Mouse (Mus musculus) stomach, embryonic 14.5 days (tissue): ENCODE measurements around the gene Zfp428. TPM values are rescaled to one million over a fixed set of nuclear protein-coding genes. Genes with fewer than 3 reads are reported as not detected.

ENCODE experiments used
- ATAC-seq: fragments of 200-750 bp; cut with Nextera tagmentation; 2 replicates; pipeline ENCODE4 v1.8.0; 2017; ENCODE audit warnings: low read depth, moderate TSS enrichment; ENCODE audit not compliant: insufficient number of reproducible peaks, insufficient read depth, low FRiP score
- H3K27ac ChIP-seq: fragments of 300-500 bp; sonication (generic); 2 replicates; pipeline ENCODE4 v1.5.1; 2014; ENCODE audit warnings: mild to moderate bottlenecking, low read length, moderate library complexity, mixed read lengths
- H3K27me3 ChIP-seq: fragments of 300-500 bp; sonication (generic); 2 replicates; pipeline ENCODE4 v1.6.1; 2014; ENCODE audit warnings: low read length, control low read depth, mixed read lengths; ENCODE audit not compliant: control insufficient read depth, insufficient read depth
- H3K36me3 ChIP-seq: fragments of 300-500 bp; sonication (generic); 2 replicates; pipeline ENCODE4 v1.6.1; 2014; ENCODE audit warnings: mild to moderate bottlenecking, control low read depth, low read length, moderate library complexity, mixed read lengths; ENCODE audit not compliant: control insufficient read depth, insufficient read depth
- H3K4me1 ChIP-seq: fragments of 300-500 bp; sonication (generic); 2 replicates; pipeline ENCODE4 v1.6.1; 2014; ENCODE audit warnings: low read length, control low read depth, mixed read lengths; ENCODE audit not compliant: control insufficient read depth, insufficient read depth
- H3K4me2 ChIP-seq: fragments of 300-500 bp; sonication (generic); replicated peaks from 2 replicates; pipeline ENCODE4 v1.6.1; 2014; ENCODE audit warnings: low read depth, low read length, control low read depth
- H3K4me3 ChIP-seq: fragments of 300-500 bp; sonication (generic); 2 replicates; pipeline ENCODE4 v1.5.1; 2014; ENCODE audit warnings: low read depth, low read length, control low read depth
- H3K9ac ChIP-seq: fragments of 300-500 bp; sonication (generic); replicated peaks from 2 replicates; pipeline ENCODE4 v1.6.1; 2014; ENCODE audit warnings: low read depth, mild to moderate bottlenecking, control low read depth, low read length, moderate library complexity, mixed read lengths
- H3K9me3 ChIP-seq: fragments of 300-500 bp; sonication (generic); 2 replicates; pipeline ENCODE4 v1.6.1; 2016; ENCODE audit warnings: low read depth, low read length, control low read depth; ENCODE audit not compliant: control insufficient read depth
- WGBS: fragments of 180-500 bp; shearing (Covaris S2); extraction: QIAGEN DNeasy Blood & Tissue Kit; methylation state at CpG from one replicate; pipeline ENCODE4 v1.1.7; 2014; 5-methylcytosine and 5-hydroxymethylcytosine counted together
- polyA plus RNA-seq: library from polyadenylated mRNA; unstranded; fragments of >200 nt; fragmentation: Nextera tagmentation; extraction: Ambion mirVana; gene quantifications from 2 replicates; pipeline ENCODE4 v1.2.1, GENCODE M21; 2014

The Zfp428 gene
- polyA plus RNA-seq, 1 experiment from 2014 or later: 28.5 TPM

DNA sequence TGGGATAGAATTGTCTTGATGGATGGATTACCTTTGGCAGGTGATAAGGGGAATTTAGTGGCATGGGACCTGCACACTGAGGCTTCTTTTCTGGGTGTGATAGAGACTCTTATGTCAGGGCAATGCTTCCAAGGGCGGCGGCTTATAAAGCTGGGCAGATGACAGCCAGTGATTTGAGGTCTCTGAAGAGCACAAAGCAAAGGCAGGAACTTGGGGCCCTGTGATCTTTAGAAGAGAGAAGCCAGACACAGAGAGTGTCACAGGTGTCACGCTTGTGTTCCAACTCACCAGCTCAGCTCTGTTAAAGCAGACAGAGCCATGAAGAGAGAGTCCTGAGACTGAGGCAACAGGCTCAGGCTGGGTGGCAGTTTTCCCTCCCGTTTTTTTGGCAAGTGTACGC, 38.9 kb upstream of the Zfp428 start:
- no peak for ATAC-seq
- H3K27ac ChIP-seq: no peak overlapping the region
- H3K4me2 ChIP-seq: no peak overlapping the region
- no peaks in the 10 kb centered on the region for H3K36me3 ChIP-seq
- H3K4me1 ChIP-seq: peaks cover 3% of the 10 kb centered on the region; the same call in 1 of the 2 replicates
- H3K27me3 ChIP-seq: no peaks in the 10 kb centered on the region
- no peak overlapping the region for H3K4me3 ChIP-seq
- 84% methylated on average over 5 of the region's 5 CpGs for WGBS
- no peak overlapping the region for H3K9ac ChIP-seq
- H3K9me3 ChIP-seq: peaks cover 5% of the 10 kb centered on the region; the same call in 1 of the 2 replicates

GRCm38 (mm10) chr7:24469126-24469525, 37.7 kb upstream of the Zfp428 start:
- 92% methylated on average over 3 of the region's 3 CpGs for WGBS
- no peak for ATAC-seq

DNA sequence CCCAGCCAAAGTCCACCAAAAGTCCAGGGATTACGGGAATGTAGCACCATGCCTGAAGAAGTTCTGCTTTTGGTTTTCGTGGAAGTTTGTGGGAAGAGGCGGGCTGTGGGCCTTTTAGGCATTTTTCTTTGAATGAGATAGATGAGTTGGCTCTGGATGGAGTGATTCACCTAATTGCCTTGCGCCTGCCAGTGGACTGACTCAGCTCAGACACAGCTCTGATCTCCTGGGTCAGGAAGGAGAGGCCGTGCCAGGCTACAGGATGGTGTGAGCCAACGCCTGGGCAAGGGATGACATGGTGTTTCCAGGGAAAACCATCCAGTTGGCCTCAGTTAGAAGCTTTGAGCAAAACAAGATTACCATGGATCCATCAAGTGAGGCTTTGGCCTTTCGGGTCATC, 36.5 kb upstream of the Zfp428 start:
- H3K9ac ChIP-seq: no peak overlapping the region
- no peak overlapping the region for H3K4me3 ChIP-seq
- H3K4me2 ChIP-seq: no peak overlapping the region
- no peaks in the 10 kb centered on the region for H3K36me3 ChIP-seq
- no peaks in the 10 kb centered on the region for H3K4me1 ChIP-seq
- H3K9me3 ChIP-seq: peaks cover 5% of the 10 kb centered on the region; the same call in 1 of the 2 replicates
- no peaks in the 10 kb centered on the region for H3K27me3 ChIP-seq
- no peak for ATAC-seq
- WGBS: 90% methylated on average over 7 of the region's 7 CpGs
- H3K27ac ChIP-seq: no peak overlapping the region

More at GRCm38 (mm10) chr7:24469126-24469525, 37.7 kb upstream of the Zfp428 start:
- Histone ChIP-seq H3K9ac (no peak overlapping the region), H3K36me3 (no peaks in the 10 kb centered on the region), H3K4me3 (no peak overlapping the region), H3K9me3 (peaks cover 5% of the 10 kb centered on the region; the same call in 1 of the 2 replicates), H3K27me3 (no peaks in the 10 kb centered on the region), H3K27ac (no peak overlapping the region), H3K4me2 (no peak overlapping the region), H3K4me1 (no peaks in the 10 kb centered on the region)

GRCm38 (mm10) chr7:24472442-24472841, 34.4 kb upstream of the Zfp428 start:
- H3K4me1 ChIP-seq: no peaks in the 10 kb centered on the region
- 83% methylated on average over 6 of the region's 6 CpGs for WGBS

GRCm38 (mm10) chr7:24472937-24473336, 33.9 kb upstream of the Zfp428 start:
- no peaks in the 10 kb centered on the region for H3K27me3 ChIP-seq
- no peak overlapping the region for H3K27ac ChIP-seq
- H3K9me3 ChIP-seq: peaks cover 5% of the 10 kb centered on the region; the same call in 1 of the 2 replicates
- ATAC-seq: no peak
- 78% methylated on average over 7 of the region's 7 CpGs for WGBS
- no peak overlapping the region for H3K9ac ChIP-seq
- H3K36me3 ChIP-seq: no peaks in the 10 kb centered on the region
- no peak overlapping the region for H3K4me2 ChIP-seq
- no peaks in the 10 kb centered on the region for H3K4me1 ChIP-seq
- no peak overlapping the region for H3K4me3 ChIP-seq

More at GRCm38 (mm10) chr7:24472442-24472841, 34.4 kb upstream of the Zfp428 start:
- Histone ChIP-seq H3K9me3 (peaks cover 5% of the 10 kb centered on the region; the same call in 1 of the 2 replicates), H3K27ac (no peak overlapping the region), H3K27me3 (no peaks in the 10 kb centered on the region), H3K4me3 (no peak overlapping the region), H3K36me3 (no peaks in the 10 kb centered on the region), H3K4me2 (no peak overlapping the region), H3K9ac (no peak overlapping the region)
- ATAC-seq: no peak

DNA sequence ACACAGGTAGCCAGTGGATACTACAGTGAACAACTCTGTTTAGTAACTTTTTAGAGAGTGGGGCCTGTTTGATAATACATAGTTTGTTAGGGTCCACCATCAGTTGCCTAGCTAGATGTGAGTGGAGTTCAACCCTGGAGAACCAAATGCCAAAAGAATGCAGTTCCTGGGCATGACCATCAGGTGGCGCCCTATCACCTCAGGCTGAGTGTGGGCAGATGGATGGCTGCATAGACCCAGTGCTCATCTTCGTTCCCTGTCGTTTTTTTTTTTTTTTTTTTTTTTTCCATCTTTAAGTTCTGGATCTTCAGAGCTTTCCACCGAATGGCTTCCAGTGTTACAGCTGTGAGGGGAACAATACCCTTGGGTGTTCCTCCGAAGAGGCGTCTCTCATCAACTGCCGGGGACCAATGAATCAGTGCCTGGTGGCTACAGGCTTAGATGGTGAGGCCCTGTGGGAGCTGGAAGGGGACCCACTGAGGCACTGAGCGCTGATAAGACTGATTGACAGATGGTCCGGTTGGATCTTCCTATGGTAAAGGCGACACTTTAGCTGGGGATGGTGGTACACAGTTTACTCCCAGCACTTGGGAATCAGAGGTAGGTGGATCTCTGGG, 32.8 kb upstream of the Zfp428 start:
- Histone ChIP-seq H3K9ac (no peak overlapping the region), H3K36me3 (no peaks in the 10 kb centered on the region), H3K4me3 (no peak overlapping the region), H3K4me2 (no peak overlapping the region), H3K27ac (no peak overlapping the region), H3K4me1 (no peaks in the 10 kb centered on the region), H3K27me3 (no peaks in the 10 kb centered on the region), H3K9me3 (peaks cover 3% of the 10 kb centered on the region; the same call in 1 of the 2 replicates)
- peak; percentile 50; the same call in 1 of the 2 replicates for ATAC-seq
- 57% methylated on average over 10 of the region's 10 CpGs for WGBS

- no peaks in the 10 kb centered on the region for H3K4me1 ChIP-seq
- no peaks in the 10 kb centered on the region for H3K27me3 ChIP-seq
- no peak for ATAC-seq
- H3K4me2 ChIP-seq: no peak overlapping the region
- H3K36me3 ChIP-seq: no peaks in the 10 kb centered on the region
- H3K27ac ChIP-seq: no peak overlapping the region
- no peak overlapping the region for H3K4me3 ChIP-seq
- no peak overlapping the region for H3K9ac ChIP-seq
- 51% methylated on average over 21 of the region's 21 CpGs for WGBS
- H3K9me3 ChIP-seq: no peaks in the 10 kb centered on the region
Measured at GRCm38 (mm10) chr7:24474811-24475506, 31.8 kb upstream of the Zfp428 start.

DNA sequence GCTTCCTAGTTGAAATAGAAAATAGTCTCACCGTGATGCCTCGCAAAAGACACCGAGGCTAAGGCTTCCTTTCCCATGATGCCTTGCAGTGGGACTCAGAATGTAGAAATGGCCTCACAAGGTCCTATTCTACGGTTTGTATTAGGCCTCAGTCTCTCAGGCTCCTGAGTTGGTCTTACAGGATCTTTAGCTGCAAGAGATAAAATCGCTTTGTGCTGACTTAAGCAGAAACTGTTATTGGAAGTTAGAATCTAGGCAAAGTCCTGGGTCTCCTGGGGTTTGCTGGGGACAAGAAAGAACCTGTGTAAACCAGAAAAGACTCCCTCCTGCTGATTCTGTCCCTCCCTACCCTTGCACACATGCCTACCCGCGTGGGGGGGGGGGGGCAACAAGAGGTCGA, 30.5 kb upstream of the Zfp428 start:
- H3K9me3 ChIP-seq: no peaks in the 10 kb centered on the region
- H3K4me3 ChIP-seq: no peak overlapping the region
- no peak overlapping the region for H3K4me2 ChIP-seq
- no peak overlapping the region for H3K27ac ChIP-seq
- no peaks in the 10 kb centered on the region for H3K4me1 ChIP-seq
- no peaks in the 10 kb centered on the region for H3K36me3 ChIP-seq
- no peak for ATAC-seq
- 80% methylated on average over 8 of the region's 8 CpGs for WGBS
- no peaks in the 10 kb centered on the region for H3K27me3 ChIP-seq
- no peak overlapping the region for H3K9ac ChIP-seq
